Comparison of ENCODE assay signal across 9 mouse cellular contexts in genomic region chr2:66634580-66635359, GRCm38 (mm10). TPM values are rescaled to one million over a fixed set of nuclear protein-coding genes. Genes with fewer than 3 reads are reported as not detected.
DNase-seq lines count a peak whose midpoint lies in the region; ATAC-seq and TF ChIP-seq lines count a peak whose summit lies in the region.
"Had no signal": no experiment of that assay in that cellular context is flagged by ENCODE, and none has a peak within 500 bp of the region (broad histone marks: within the 10 kb centered on the region; RNA-seq: fewer than 3 reads in every experiment).

Gene Scn9a (minus strand): TSS chr2:66634962.

- no peak for ATAC-seq in liver, postnatal 0 days

- H3K27me3 ChIP-seq in liver, postnatal 0 days (ENCODE audit: insufficient read depth, low read length), result peaks cover 8% of the 10 kb centered on the region

- H3K4me1 ChIP-seq in liver, postnatal 0 days (ENCODE audit: insufficient read depth), result no peaks in the 10 kb centered on the region
- peaks cover 9% of the 10 kb centered on the region; the same call in 1 of the 2 replicates for H3K4me1 ChIP-seq in olfactory bulb, adult 2 months (ENCODE audit: control insufficient read depth, insufficient read depth, low read length)

- intact Hi-C loops in left cerebral cortex, postnatal 4 days (cut with DNase I), result no loop called here

- no peak within 1 kb of the TSS for H3K4me2 ChIP-seq in liver, postnatal 0 days (ENCODE audit: low read depth, low read length)

- no peak for TF ChIP-seq EP300 in liver, postnatal 0 days (IDR thresholded peaks at IDR 0.05; ENCODE audit: low read depth)

- H3K36me3 ChIP-seq in liver, postnatal 0 days (replicated peaks; ENCODE audit: insufficient read depth, low read length), result no peaks in the 10 kb centered on the region

- 3% methylated on average over 28 of the region's 29 CpGs for WGBS in liver, postnatal 0 days (ENCODE audit: insufficient replicate concordance)
- WGBS in olfactory bulb, adult 2 months, result 3% methylated on average over 29 of the region's 29 CpGs

- TF ChIP-seq POLR2A in olfactory bulb, adult 2 months (IDR thresholded peaks at IDR 0.05; ENCODE audit: insufficient read depth, low read depth, low read length), result no peak

- DNase-seq in liver, result peak; percentile 7
- DNase-seq in liver, postnatal 0 days, result no peak
- DNase-seq in cerebellum, postnatal 25 days, result peak; percentile 44 to 58
- peak; percentile 22 to 28 for DNase-seq in frontal cortex, postnatal 36 days (ENCODE audit: low spot score in 2 of 2)
- DNase-seq in left cerebral cortex, postnatal 4 days, result peak; percentile 53
- no peak for DNase-seq in thymus, adult 18-20 months
- DNase-seq in kidney, adult 8-10 months, result no peak

- H3K9ac ChIP-seq in liver, postnatal 0 days (replicated peaks), result no peak within 1 kb of the TSS

- no peak within 1 kb of the TSS for H3K4me3 ChIP-seq in liver, postnatal 0 days (ENCODE audit: low read depth, low read length)
- H3K4me3 ChIP-seq in olfactory bulb, adult 2 months (ENCODE audit: insufficient read depth, low read depth, low read length), result peak within 1 kb of the TSS; percentile 31

- no peak for TF ChIP-seq CTCF in liver, postnatal 0 days (IDR thresholded peaks at IDR 0.05; ENCODE audit: low read depth)
- TF ChIP-seq CTCF in olfactory bulb, adult 2 months (IDR thresholded peaks at IDR 0.05; ENCODE audit: insufficient read depth, low read depth, low read length), result no peak

- no peak within 1 kb of the TSS for H3K27ac ChIP-seq in liver, postnatal 0 days (ENCODE audit: low read depth)
- no peak within 1 kb of the TSS for H3K27ac ChIP-seq in olfactory bulb, adult 2 months (ENCODE audit: insufficient read depth, low read depth, low read length)
- H3K27ac ChIP-seq: macrophage had no signal

- H3K9me3 ChIP-seq in liver, postnatal 0 days (ENCODE audit: low read length), result no peaks in the 10 kb centered on the region

RNA-seq across cellular contexts. Expression of gene Scn9a, which starts in this region (rescaled TPM):
- not detected in 2 replicates for polyA plus RNA-seq in liver, postnatal 0 days (2015; fragmentation: Nextera tagmentation; extraction: Ambion mirVana)
- 10 to 100 TPM; 12.9 to 14.9 TPM for total RNA-seq in left cerebral cortex, postnatal 4 days (2021)
- polyA plus RNA-seq in olfactory bulb, adult 2 months (2012; ENCODE audit: insufficient read depth, insufficient read length, low replicate concordance, missing spikeins), result not detected in 2 replicates
- polyA plus RNA-seq: macrophage had no signal

Comparison
In these comparisons a context has a peak if more than half of its experiments do, and no peak if none do; other contexts are left out.
1. DNase-seq: peak in liver (single experiment), cerebellum, postnatal 25 days (2 of 2), frontal cortex, postnatal 36 days (2 of 2) and left cerebral cortex, postnatal 4 days (single experiment); none in liver, postnatal 0 days (single experiment), thymus, adult 18-20 months (0 of 2) and kidney, adult 8-10 months (0 of 2).